Mouse (Mus musculus) heart, embryonic 15.5 days (tissue): ENCODE results near the gene Ntrk2. TPM values are rescaled to one million over a fixed set of nuclear protein-coding genes. Genes with fewer than 3 reads are reported as not detected.

ENCODE experiments used
- ATAC-seq: fragments of 200-750 bp; cut with Nextera tagmentation; replicated peaks from 2 replicates; pipeline ENCODE4 v1.8.0; 2017; ENCODE audit warnings: low read depth, moderate TSS enrichment; ENCODE audit not compliant: insufficient number of reproducible peaks, insufficient read depth, low FRiP score
- H3K27ac ChIP-seq: fragments of 300-500 bp; sonication (generic); 2 replicates; pipeline ENCODE4 v1.5.1; 2015; ENCODE audit warnings: mild to moderate bottlenecking, inconsistent platforms
- H3K27me3 ChIP-seq: fragments of 300-500 bp; sonication (generic); 2 replicates; pipeline ENCODE4 v1.6.1; 2015; ENCODE audit warnings: inconsistent platforms
- H3K36me3 ChIP-seq: fragments of 300-500 bp; sonication (generic); 2 replicates; pipeline ENCODE4 v1.6.1; 2015; ENCODE audit warnings: mild to moderate bottlenecking, inconsistent platforms
- H3K4me1 ChIP-seq: fragments of 300-500 bp; sonication (generic); replicated peaks from 2 replicates; pipeline ENCODE4 v1.6.1; 2015; ENCODE audit warnings: inconsistent platforms
- H3K4me2 ChIP-seq: fragments of 300-500 bp; sonication (generic); 2 replicates; pipeline ENCODE4 v1.6.1; 2015; ENCODE audit warnings: inconsistent platforms, mild to moderate bottlenecking, moderate library complexity
- H3K4me3 ChIP-seq: fragments of 300-500 bp; sonication (generic); 2 replicates; pipeline ENCODE4 v1.5.1; 2015; ENCODE audit warnings: mild to moderate bottlenecking, inconsistent platforms
- H3K9ac ChIP-seq: fragments of 300-500 bp; sonication (generic); 2 replicates; pipeline ENCODE4 v1.6.1; 2015; ENCODE audit warnings: mild to moderate bottlenecking, inconsistent platforms
- H3K9me3 ChIP-seq: fragments of 300-500 bp; sonication (generic); replicated peaks from 2 replicates; pipeline ENCODE4 v1.6.1; 2016; ENCODE audit warnings: inconsistent platforms
- WGBS: fragments of 180-500 bp; shearing (Covaris S2); methylation state at CpG from one replicate; pipeline ENCODE4 v1.1.7; 2015; ENCODE audit warnings: mixed read lengths; 5-methylcytosine and 5-hydroxymethylcytosine counted together
- polyA plus RNA-seq: library from polyadenylated mRNA; unstranded; fragments of >200 nt; fragmentation: Nextera tagmentation; extraction: Ambion mirVana; gene quantifications from 2 replicates; pipeline ENCODE4 v1.2.1, GENCODE M21; 2015

Gene Ntrk2
- polyA plus RNA-seq, 1 experiment from 2014 or later, result 4.8 TPM

DNA sequence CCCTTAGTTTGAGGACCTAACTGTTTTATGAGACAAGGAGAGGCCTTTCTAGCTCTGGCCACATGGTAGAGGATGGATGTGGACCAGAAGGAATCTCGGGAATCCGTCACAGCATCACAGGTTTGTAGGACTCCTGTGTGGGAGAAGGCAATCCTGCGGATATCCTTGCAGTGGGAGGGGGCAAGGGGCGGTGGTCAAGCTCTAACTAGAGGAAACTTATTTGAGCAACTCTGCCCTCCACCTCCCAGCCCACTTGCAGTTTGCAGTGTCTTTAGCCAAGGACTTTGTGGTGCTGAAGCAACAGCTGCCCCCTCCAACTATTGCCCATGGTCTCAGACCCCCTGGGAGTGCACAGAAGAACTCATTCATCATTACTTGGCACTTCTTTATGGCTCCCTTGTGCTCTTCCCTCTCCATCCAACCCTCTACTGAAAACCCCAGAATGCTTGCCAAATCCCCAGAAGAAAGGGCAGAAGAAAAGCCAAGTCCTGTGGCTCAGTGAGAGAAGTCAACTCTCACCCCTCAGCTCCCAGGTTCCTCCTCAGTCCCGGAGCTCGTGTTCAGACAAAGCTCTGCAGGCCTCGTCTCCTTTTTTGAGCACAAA, 336.9 kb downstream of the Ntrk2 start:
- H3K27me3 ChIP-seq, result no peaks in the 10 kb centered on the region
- no peak overlapping the region for H3K4me3 ChIP-seq
- no peak for ATAC-seq
- 69% methylated on average over 7 of the region's 7 CpGs for WGBS
- H3K9me3 ChIP-seq, result no peaks in the 10 kb centered on the region
- no peak overlapping the region for H3K4me2 ChIP-seq
- H3K4me1 ChIP-seq, result no peaks in the 10 kb centered on the region
- no peak overlapping the region for H3K27ac ChIP-seq
- no peaks in the 10 kb centered on the region for H3K36me3 ChIP-seq
- no peak overlapping the region for H3K9ac ChIP-seq

DNA sequence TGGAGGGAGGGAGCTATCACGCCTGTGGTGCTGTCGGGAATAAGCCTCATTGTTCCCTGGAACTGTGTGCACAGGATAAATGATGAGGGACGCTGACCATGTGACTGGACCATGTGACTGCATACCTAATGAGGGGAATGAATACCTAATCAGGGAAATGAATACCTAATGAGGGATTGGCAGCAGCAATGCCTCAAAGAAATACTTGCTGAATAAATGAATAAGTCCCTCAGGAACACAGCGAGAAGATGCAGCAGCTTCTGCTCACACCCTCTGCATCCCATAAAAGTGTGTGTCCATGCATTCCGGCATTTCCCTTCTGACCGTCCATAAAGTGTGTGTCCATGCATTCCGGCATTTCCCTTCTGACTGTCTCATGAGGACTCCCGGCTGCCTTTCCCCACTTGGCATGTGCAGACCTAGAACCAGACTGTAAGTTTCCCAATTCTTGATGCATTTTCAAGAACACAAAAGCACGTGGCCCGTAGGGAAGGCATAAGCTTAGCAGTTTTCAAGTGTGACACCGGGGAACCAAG, 338.0 kb downstream of the Ntrk2 start:
- Histone ChIP-seq H3K9ac (no peak overlapping the region), H3K4me2 (no peak overlapping the region), H3K27me3 (no peaks in the 10 kb centered on the region), H3K36me3 (no peaks in the 10 kb centered on the region), H3K27ac (no peak overlapping the region), H3K4me3 (no peak overlapping the region), H3K4me1 (no peaks in the 10 kb centered on the region), H3K9me3 (no peaks in the 10 kb centered on the region)
- no peak for ATAC-seq
- WGBS, result 70% methylated on average over 11 of the region's 11 CpGs

DNA sequence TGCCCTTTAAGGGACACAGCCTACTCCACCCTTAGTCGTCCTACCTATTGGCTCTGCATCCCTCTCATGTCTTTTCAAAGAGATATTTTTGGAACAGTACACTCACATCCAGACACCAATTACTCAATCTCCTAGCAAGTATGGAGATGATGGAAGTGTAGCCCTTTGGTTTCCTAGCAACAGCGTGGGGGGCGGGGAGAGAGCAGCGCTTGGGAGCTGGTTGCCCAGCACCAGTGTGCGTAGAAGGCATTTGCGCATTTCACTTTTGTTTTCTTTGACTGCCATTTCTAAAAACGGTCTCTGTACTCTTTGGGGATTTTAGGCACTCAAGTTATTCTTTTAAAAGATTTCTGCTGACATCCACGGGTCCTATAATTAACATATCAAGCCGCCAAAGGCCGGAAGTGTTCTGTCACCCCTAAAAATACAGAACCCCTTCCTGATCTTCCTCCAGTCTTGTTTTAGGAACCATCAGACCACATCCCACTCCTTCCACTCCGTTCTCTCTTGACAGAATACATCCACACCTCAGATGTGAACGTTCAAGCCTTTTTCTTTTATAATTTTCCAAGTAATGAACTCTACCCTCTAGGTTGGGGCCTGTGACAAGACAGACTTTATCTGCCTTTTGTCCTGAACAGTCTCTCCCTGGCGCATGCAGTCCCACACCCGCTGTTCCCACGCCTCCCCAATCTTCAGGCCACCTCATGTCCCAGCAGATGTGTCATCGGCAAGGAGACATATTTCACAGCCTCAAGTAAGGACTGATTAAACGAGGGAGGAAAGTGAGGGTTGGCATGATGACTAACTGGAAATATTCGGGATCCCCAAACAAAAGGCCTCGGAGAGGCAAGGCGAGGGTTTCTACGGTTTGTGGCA, 339.5 kb downstream of the Ntrk2 start:
- ATAC-seq, result no peak
- no peaks in the 10 kb centered on the region for H3K9me3 ChIP-seq
- no peak overlapping the region for H3K4me2 ChIP-seq
- H3K4me1 ChIP-seq, result no peaks in the 10 kb centered on the region
- H3K9ac ChIP-seq, result no peak overlapping the region
- no peaks in the 10 kb centered on the region for H3K27me3 ChIP-seq
- no peaks in the 10 kb centered on the region for H3K36me3 ChIP-seq
- no peak overlapping the region for H3K27ac ChIP-seq
- no peak overlapping the region for H3K4me3 ChIP-seq
- 55% methylated on average over 21 of the region's 21 CpGs for WGBS

DNA sequence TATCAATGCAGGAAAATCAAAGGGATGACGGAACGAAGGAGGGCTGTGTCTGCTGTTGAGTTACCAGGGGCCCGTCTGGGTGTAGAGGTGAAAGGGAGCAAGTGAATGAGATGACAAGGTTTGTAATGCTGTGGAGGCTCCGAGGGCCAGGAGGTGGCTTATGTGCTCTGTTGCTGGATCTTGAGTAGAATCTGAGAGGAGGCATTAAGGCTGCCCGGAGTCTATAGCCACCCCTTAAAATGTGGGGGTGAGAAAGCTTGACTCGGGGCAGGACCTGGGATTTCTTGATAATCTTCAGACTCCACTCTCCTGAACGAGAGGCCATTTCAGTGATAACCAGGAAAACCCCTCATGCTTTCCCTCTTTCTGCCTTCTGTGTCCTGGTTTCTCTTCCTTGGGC, 340.2 kb downstream of the Ntrk2 start:
- ATAC-seq, result no peak
- Histone ChIP-seq H3K9me3 (no peaks in the 10 kb centered on the region), H3K4me2 (no peak overlapping the region), H3K27me3 (no peaks in the 10 kb centered on the region), H3K4me3 (no peak overlapping the region), H3K9ac (no peak overlapping the region), H3K36me3 (no peaks in the 10 kb centered on the region), H3K27ac (no peak overlapping the region), H3K4me1 (no peaks in the 10 kb centered on the region)
- WGBS, result 84% methylated on average over 7 of the region's 7 CpGs

DNA sequence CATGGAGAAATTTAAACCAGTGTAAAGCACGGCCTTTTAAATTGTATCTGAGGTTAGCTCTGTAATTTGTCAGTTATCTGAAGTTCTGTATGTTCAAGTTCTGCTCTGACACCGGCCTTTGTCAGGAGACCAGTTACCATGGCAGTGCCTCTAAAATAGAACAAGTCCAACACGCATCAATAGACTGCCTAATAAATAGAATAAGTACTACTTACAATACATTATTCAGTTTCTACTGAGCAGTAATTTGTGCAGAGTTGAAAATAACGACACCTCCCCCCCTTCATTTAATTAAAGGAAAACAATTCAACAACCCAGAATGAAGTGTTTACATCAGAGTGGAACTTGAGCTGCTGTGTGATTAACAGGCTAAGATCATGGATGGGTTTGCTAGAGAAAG, 341.6 kb downstream of the Ntrk2 start:
- Histone ChIP-seq H3K27me3 (no peaks in the 10 kb centered on the region), H3K27ac (no peak overlapping the region), H3K9me3 (no peaks in the 10 kb centered on the region), H3K9ac (no peak overlapping the region), H3K4me2 (no peak overlapping the region), H3K36me3 (no peaks in the 10 kb centered on the region), H3K4me3 (no peak overlapping the region), H3K4me1 (no peaks in the 10 kb centered on the region)
- no peak for ATAC-seq
- WGBS, result 70% methylated on average over 4 of the region's 4 CpGs

DNA sequence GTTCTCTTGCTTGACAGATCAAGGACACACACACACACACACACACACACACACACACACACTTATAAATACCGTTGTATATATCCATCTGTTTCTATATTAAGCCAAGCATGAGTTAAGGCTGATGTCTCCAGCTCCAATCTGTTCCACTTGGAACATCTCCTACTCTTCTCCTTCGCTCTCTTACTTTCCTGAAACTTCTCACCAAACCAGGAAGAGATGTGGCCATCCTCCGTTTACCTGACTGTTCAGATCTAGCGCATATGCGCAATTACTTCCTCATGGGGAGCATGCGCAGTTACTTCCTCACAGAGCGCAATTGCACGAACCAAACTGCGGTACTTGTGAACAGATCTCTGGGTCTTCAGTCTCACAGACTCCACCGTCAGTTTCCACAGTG, 342.4 kb downstream of the Ntrk2 start:
- H3K4me3 ChIP-seq, result no peak overlapping the region
- no peaks in the 10 kb centered on the region for H3K4me1 ChIP-seq
- H3K27me3 ChIP-seq, result no peaks in the 10 kb centered on the region
- no peak overlapping the region for H3K9ac ChIP-seq
- no peaks in the 10 kb centered on the region for H3K36me3 ChIP-seq
- no peak overlapping the region for H3K27ac ChIP-seq
- 78% methylated on average over 10 of the region's 10 CpGs for WGBS
- ATAC-seq, result no peak
- no peak overlapping the region for H3K4me2 ChIP-seq
- no peaks in the 10 kb centered on the region for H3K9me3 ChIP-seq

DNA sequence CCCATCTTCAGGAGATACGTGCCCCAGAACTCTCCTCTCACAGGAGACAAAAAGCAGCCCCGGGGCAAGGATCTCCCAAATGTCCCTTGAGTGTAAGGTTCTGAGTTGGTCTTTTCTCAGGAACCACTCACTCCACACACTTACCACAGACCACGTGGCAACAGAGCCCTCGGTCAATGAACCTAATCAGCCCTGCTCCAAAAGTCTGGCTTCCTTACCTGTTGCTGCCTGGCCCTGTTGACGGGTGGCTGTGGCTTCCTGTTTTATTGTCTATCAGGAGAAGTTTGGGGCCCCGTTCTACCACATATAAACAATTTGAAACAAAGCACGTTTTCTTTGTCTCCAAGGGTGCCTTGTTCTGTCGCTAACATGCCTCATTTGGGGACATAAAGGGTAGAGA, 357.6 kb downstream of the Ntrk2 start:
- no peak overlapping the region for H3K4me2 ChIP-seq
- no peaks in the 10 kb centered on the region for H3K36me3 ChIP-seq
- no peak overlapping the region for H3K9ac ChIP-seq
- no peak for ATAC-seq
- no peaks in the 10 kb centered on the region for H3K4me1 ChIP-seq
- no peaks in the 10 kb centered on the region for H3K9me3 ChIP-seq
- H3K27me3 ChIP-seq, result no peaks in the 10 kb centered on the region
- H3K27ac ChIP-seq, result no peak overlapping the region
- no peak overlapping the region for H3K4me3 ChIP-seq
- 71% methylated on average over 8 of the region's 8 CpGs for WGBS

DNA sequence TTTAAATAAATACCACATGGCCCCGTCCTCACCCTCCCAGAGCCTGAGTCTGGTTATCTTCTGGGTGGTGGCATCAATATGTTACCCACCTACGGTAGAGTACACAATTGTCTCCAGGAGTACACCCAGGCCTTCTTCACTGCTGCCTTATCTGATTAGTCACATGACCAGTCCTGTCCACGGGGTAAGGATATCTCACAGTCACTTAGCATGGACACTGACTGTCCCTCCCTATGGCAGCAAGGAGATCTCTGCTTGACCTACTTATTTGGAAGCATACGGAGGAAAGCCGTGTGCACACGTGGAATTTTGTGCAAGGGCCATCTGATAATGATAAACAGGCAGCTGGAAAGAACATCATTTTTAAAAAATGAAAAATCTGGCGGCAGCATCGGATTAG, 367.5 kb downstream of the Ntrk2 start:
- H3K4me1 ChIP-seq, result no peaks in the 10 kb centered on the region
- 57% methylated on average over 8 of the region's 8 CpGs for WGBS
- H3K36me3 ChIP-seq, result no peaks in the 10 kb centered on the region

DNA sequence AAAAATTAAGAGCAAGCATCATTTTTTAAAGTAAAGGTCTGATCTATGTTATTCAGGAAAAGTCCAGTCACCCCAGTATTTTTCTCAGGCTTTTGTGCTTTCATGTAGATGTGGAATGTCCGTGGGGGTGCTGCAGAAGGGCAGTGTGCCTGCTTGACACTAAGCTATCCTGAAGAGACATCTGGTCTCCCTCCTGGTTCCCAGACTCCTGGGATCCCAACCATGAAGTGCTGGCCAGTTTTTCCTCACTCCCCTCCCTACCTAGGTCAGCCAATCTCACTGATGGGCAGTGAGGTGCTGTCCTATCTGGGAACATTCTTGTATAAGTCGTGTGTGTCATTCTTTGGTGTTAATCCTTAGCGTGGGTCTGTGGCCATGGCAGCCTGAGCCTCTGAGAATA, 369.7 kb downstream of the Ntrk2 start:
- H3K4me3 ChIP-seq, result no peak overlapping the region
- 71% methylated on average over 3 of the region's 3 CpGs for WGBS
- H3K27me3 ChIP-seq, result no peaks in the 10 kb centered on the region

More for the DNA sequence above, 367.5 kb downstream of the Ntrk2 start:
- Histone ChIP-seq H3K4me2 (no peak overlapping the region), H3K9ac (no peak overlapping the region), H3K27ac (no peak overlapping the region), H3K27me3 (no peaks in the 10 kb centered on the region), H3K9me3 (no peaks in the 10 kb centered on the region), H3K4me3 (no peak overlapping the region)
- ATAC-seq, result no peak

DNA sequence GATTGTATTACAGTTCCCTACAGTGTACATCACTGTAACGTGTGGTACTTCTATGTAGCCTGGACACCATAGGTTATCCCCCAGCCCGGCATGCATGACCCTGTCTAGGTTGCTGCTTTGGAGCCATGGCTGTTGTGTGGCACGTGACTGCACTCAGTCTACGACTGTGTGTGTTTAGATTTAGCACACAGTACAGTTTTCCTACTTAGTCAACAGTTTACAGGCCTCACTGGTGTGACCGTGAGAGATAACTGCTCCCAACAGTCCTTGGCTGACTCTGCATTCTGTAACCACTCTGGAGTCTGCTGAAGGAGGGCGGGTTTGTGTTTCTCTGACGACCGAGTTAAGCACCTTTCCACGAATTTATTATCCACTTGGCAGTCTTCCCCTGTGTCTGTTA, 370.1 kb downstream of the Ntrk2 start:
- Histone ChIP-seq H3K4me2 (no peak overlapping the region), H3K4me1 (no peaks in the 10 kb centered on the region), H3K27ac (no peak overlapping the region), H3K27me3 (no peaks in the 10 kb centered on the region), H3K9me3 (no peaks in the 10 kb centered on the region), H3K36me3 (no peaks in the 10 kb centered on the region), H3K9ac (no peak overlapping the region), H3K4me3 (no peak overlapping the region)
- ATAC-seq, result no peak
- 70% methylated on average over 9 of the region's 9 CpGs for WGBS

More for the DNA sequence above, 369.7 kb downstream of the Ntrk2 start:
- no peak overlapping the region for H3K9ac ChIP-seq
- H3K27ac ChIP-seq, result no peak overlapping the region
- H3K4me2 ChIP-seq, result no peak overlapping the region
- no peaks in the 10 kb centered on the region for H3K4me1 ChIP-seq
- no peaks in the 10 kb centered on the region for H3K36me3 ChIP-seq
- no peaks in the 10 kb centered on the region for H3K9me3 ChIP-seq
- no peak for ATAC-seq

DNA sequence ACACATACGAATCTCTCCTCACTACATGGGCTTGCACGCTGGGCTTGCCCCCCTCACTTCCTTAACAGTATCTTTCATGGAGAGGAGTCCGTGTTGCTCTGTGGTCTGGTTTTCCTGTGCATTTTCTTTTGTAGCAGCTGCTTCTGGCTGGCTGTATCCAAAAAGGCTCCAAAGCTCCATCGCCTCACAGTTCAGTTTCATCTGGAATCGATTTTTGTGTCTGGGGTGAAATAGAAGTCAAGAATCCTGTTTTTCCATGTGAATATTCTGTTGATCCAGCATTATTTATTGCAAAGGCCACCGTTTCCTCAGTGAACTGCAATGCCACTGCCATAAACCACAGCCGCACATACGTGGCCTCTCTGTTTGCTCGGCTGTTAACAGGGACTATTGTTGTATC, 370.6 kb downstream of the Ntrk2 start:
- 69% methylated on average over 9 of the region's 9 CpGs for WGBS
- ATAC-seq, result no peak

More for the DNA sequence above, 370.6 kb downstream of the Ntrk2 start:
- Histone ChIP-seq H3K4me1 (no peaks in the 10 kb centered on the region), H3K4me2 (no peak overlapping the region), H3K4me3 (no peak overlapping the region), H3K9ac (no peak overlapping the region), H3K36me3 (no peaks in the 10 kb centered on the region), H3K27ac (no peak overlapping the region), H3K27me3 (no peaks in the 10 kb centered on the region), H3K9me3 (no peaks in the 10 kb centered on the region)
